Mouse (Mus musculus) heart, postnatal 0 days (tissue): ENCODE measurements at regions not wholly inside any gene's neighbourhood (a gene's known extent, or its start where the extent isn't known, plus 50 kb on each side); places are given as distances from the start of the nearest gene placed in this dataset.

Source experiments
- ATAC-seq: fragments of 200-750 bp; cut with Nextera tagmentation; 2 replicates; pipeline ENCODE4 v1.8.0; 2017; ENCODE audit warnings: low read depth, moderate number of reproducible peaks, moderate library complexity; ENCODE audit not compliant: insufficient read depth
- DNase-seq: peaks from one replicate; pipeline ENCODE4 v3.0.0-alpha.2; 2016; ENCODE audit warnings: low spot score
- H3K27ac ChIP-seq: fragments of 300-500 bp; sonication (generic); 2 replicates; pipeline ENCODE4 v1.5.1; 2014; ENCODE audit warnings: low read depth, mild to moderate bottlenecking
- H3K27me3 ChIP-seq: fragments of 300-500 bp; sonication (generic); 2 replicates; pipeline ENCODE4 v1.6.1; 2014; ENCODE audit warnings: low read length, mixed read lengths; ENCODE audit not compliant: control insufficient read depth, insufficient read depth
- H3K36me3 ChIP-seq: fragments of 300-500 bp; sonication (generic); replicated peaks from 2 replicates; pipeline ENCODE4 v1.6.1; 2014; ENCODE audit warnings: low read length, mixed read lengths; ENCODE audit not compliant: control insufficient read depth, insufficient read depth
- H3K4me1 ChIP-seq: fragments of 300-500 bp; sonication (generic); 2 replicates; pipeline ENCODE4 v1.6.1; 2014; ENCODE audit warnings: antibody characterized with exemption; ENCODE audit not compliant: control insufficient read depth, insufficient read depth
- H3K4me2 ChIP-seq: fragments of 300-500 bp; sonication (generic); 2 replicates; pipeline ENCODE4 v1.6.1; 2014; ENCODE audit warnings: low read depth, mild to moderate bottlenecking, low read length, moderate library complexity
- H3K4me3 ChIP-seq: fragments of 300-500 bp; sonication (generic); 2 replicates; pipeline ENCODE4 v1.5.1; 2014; ENCODE audit warnings: low read depth, low read length
- H3K9ac ChIP-seq: fragments of 300-500 bp; sonication (generic); replicated peaks from 2 replicates; pipeline ENCODE4 v1.6.1; 2014; ENCODE audit warnings: low read depth, low read length, mixed read lengths
- H3K9me3 ChIP-seq: fragments of 300-500 bp; sonication (generic); replicated peaks from 2 replicates; pipeline ENCODE4 v1.6.1; 2016; ENCODE audit warnings: low read length; ENCODE audit not compliant: control insufficient read depth
- CTCF ChIP-seq: IDR thresholded peaks from 2 replicates; pipeline ENCODE4 v1.5.1; 2016; ENCODE audit warnings: antibody characterized with exemption, control low read depth, low read depth
- EP300 ChIP-seq: IDR thresholded peaks from 2 replicates; pipeline ENCODE4 v1.6.1; 2016; ENCODE audit warnings: antibody characterized with exemption, low read depth
- WGBS: fragments of 180-500 bp; shearing (Covaris S2); extraction: QIAGEN DNeasy Blood & Tissue Kit; methylation state at CpG from one replicate; pipeline ENCODE4 v1.1.7; 2014; 5-methylcytosine and 5-hydroxymethylcytosine counted together

DNA sequence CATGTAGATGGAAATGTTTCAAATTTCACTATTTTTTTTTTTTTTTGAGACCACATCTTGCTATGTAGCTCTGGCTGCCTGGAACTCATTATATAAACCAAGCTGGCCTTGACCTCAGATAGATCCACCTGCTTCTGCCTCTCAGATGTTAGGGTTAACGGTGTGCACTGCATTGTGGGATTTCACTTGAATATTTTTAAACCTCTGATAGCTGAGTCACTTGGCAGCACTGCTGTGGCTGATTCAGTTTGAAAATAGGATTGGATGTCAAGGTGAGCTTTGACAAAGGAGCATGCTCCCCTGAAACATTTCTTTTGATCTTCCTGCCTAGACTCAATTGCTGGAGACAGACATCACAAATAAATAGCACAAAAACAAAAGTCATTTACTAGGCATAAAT, 288.3 kb upstream of the Lsamp start:
- Histone ChIP-seq H3K36me3 (no peaks in the 10 kb centered on the region), H3K9me3 (no peaks in the 10 kb centered on the region), H3K4me2 (no peak overlapping the region), H3K27me3 (no peaks in the 10 kb centered on the region), H3K9ac (no peak overlapping the region), H3K27ac (no peak overlapping the region), H3K4me3 (no peak overlapping the region), H3K4me1 (0 out of 2 replicates have a peak, but pooled peaks cover 4% of the 10 kb centered on the region)
- TF ChIP-seq CTCF (no peak), EP300 (no peak)
- ATAC-seq = no peak
- DNase-seq = no peak
- 57% methylated on average over 1 of the region's 1 CpGs for WGBS

DNA sequence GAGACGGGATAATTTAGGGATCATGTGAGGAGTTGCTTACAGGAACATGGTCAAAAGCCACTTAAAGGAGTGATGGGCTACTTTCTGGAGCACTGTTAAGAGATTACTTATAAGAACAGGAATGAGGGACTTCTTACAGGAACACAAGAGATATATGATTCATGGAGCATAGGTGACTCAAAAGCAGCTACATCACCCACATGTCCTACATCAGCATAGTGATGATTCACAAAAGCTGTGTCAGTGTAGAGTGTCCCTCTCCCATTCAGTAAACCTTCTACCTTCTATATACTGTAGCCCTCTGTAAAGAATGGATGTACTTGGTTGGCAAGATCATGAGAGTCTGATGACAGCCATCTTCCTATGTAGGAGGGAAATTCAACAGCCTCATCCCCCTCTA, 285.0 kb upstream of the Lsamp start:
- H3K4me1 ChIP-seq = no peaks in the 10 kb centered on the region
- DNase-seq (no peak), ATAC-seq (no peak)
- H3K27ac ChIP-seq = no peak overlapping the region
- H3K27me3 ChIP-seq = no peaks in the 10 kb centered on the region
- no peak overlapping the region for H3K4me2 ChIP-seq
- 74% methylated on average over 1 of the region's 1 CpGs for WGBS
- no peaks in the 10 kb centered on the region for H3K9me3 ChIP-seq
- no peaks in the 10 kb centered on the region for H3K36me3 ChIP-seq
- no peak overlapping the region for H3K4me3 ChIP-seq
- no peak for TF ChIP-seq CTCF
- TF ChIP-seq EP300 = no peak
- no peak overlapping the region for H3K9ac ChIP-seq

DNA sequence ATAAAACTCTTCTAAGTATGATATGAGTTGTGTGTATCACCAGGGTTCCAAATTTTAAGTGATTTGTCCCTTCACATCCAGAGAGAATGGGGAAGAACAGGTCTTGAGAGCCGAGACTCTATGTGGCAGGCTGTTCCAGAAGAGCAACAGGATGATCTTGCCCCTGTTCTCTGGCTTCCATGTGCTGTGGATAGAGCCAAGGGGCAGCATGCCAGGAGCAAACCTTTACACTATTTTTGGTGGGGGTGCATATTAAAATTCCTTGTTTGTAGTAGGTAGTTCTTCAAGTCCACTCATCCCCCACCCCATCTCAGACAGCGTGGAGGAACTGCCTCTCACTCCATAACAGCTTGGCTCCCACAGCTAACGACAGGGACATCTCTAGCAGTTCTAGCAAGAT, 278.0 kb upstream of the Lsamp start:
- ATAC-seq (no peak), DNase-seq (no peak)
- H3K4me1 ChIP-seq = no peaks in the 10 kb centered on the region
- no peaks in the 10 kb centered on the region for H3K9me3 ChIP-seq
- H3K9ac ChIP-seq = no peak overlapping the region
- TF ChIP-seq EP300 = no peak
- no peak for TF ChIP-seq CTCF
- H3K4me3 ChIP-seq = no peak overlapping the region
- no peak overlapping the region for H3K27ac ChIP-seq
- no peaks in the 10 kb centered on the region for H3K27me3 ChIP-seq
- 45% methylated on average over 3 of the region's 3 CpGs for WGBS
- no peak overlapping the region for H3K4me2 ChIP-seq
- no peaks in the 10 kb centered on the region for H3K36me3 ChIP-seq

DNA sequence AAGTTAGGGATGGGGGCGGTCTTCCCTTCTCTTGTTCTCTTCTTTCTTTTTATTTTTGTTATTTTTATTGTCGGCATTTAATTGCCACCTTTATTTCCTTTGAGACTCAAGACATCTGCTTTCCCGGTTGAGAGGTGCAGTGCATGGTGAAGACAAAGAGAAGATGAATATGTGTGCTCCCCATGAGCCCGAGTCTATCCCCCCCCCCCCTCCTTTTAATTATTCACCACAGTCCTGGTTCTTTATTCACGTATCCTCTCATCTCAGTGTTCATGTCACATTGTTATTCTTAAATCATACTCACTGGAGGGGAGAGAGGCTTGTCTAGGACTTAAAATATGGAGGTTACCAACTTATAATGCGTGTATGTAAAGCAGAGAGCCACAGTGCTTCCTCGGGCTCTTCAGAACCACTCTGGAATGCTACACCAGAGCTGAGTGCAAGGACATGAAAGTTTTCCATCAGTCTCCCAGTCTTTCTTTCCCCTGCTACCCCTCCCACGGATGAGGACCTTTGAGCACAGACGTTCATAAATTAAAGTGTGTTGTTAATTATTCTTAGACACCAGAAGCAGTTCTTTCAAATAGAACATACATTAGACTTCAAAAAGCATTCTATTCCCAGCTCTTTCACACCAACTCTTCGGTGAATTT, 274.6 kb upstream of the Lsamp start:
- H3K27ac ChIP-seq = no peak overlapping the region
- WGBS = 81% methylated on average over 10 of the region's 10 CpGs
- ATAC-seq (no peak), DNase-seq (no peak)
- no peak overlapping the region for H3K9ac ChIP-seq
- no peak for TF ChIP-seq CTCF
- no peak for TF ChIP-seq EP300
- no peaks in the 10 kb centered on the region for H3K9me3 ChIP-seq
- H3K4me3 ChIP-seq = no peak overlapping the region
- H3K27me3 ChIP-seq = no peaks in the 10 kb centered on the region
- no peak overlapping the region for H3K4me2 ChIP-seq
- H3K4me1 ChIP-seq = no peaks in the 10 kb centered on the region
- H3K36me3 ChIP-seq = no peaks in the 10 kb centered on the region

DNA sequence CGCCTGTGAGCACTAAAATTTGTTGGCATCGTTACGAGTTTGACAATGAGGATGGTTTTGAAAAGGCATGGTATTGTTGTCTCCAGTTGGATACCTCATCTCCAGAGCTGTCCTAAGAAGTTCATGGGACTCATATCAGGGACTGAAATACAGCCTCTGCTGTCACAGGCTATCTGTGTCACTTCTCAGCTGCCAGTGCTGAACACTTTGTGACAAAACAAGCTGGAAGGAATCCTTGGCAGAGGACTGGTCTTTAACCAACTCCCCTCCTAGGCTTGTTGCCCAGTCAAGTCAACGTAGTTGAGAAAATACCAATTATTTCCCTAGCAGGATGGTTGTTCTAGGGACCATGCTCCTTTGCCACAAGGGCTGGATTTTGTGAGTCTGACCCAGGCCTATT, 256.6 kb upstream of the Lsamp start:
- Histone ChIP-seq H3K27ac (no peak overlapping the region), H3K36me3 (no peaks in the 10 kb centered on the region), H3K9me3 (no peaks in the 10 kb centered on the region), H3K9ac (no peak overlapping the region), H3K4me1 (no peaks in the 10 kb centered on the region), H3K4me2 (no peak overlapping the region), H3K4me3 (no peak overlapping the region), H3K27me3 (no peaks in the 10 kb centered on the region)
- TF ChIP-seq CTCF (no peak), EP300 (no peak)
- DNase-seq = no peak
- 52% methylated on average over 4 of the region's 4 CpGs for WGBS
- ATAC-seq = no peak

DNA sequence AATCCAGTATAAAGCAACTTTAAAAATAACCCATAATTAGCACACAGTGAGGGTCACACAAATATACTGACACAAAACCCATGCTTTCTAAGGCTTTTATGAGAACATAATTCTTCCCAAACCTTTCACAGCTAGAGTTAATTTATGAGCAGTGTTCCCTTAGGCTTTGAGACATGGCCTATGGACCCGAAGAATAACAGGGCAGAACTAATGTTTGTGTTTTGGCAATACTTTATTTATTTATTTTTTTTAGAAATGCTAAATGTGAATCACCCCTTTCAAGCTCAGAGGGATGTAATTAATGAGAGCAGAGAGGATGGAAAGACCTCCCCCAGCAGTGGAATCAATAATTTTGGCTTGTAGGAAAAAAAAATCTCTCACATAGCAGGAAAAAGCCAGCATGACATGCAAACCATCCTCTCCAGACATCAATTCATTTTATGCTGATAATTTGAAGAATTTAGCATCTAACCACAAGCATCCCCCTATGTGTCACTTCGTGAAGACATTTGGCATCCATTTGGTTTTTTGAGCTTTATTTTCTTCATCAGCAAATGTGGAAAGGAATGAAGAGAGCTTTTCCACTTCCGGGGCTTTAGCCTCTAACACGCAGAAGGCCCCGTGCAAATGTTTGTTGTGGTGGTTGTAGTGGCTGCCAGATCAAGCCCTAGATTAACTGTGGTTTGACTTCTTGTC, 238.0 kb upstream of the Lsamp start:
- 63% methylated on average over 5 of the region's 5 CpGs for WGBS
- Histone ChIP-seq H3K4me2 (no peak overlapping the region), H3K36me3 (no peaks in the 10 kb centered on the region), H3K9me3 (no peaks in the 10 kb centered on the region), H3K27me3 (no peaks in the 10 kb centered on the region), H3K27ac (no peak overlapping the region), H3K9ac (no peak overlapping the region), H3K4me1 (no peaks in the 10 kb centered on the region), H3K4me3 (no peak overlapping the region)
- no peak for TF ChIP-seq EP300
- no peak for TF ChIP-seq CTCF
- no peak for ATAC-seq
- DNase-seq = no peak
